Mouse (Mus musculus) forebrain, embryonic 16.5 days (tissue): ENCODE results near the gene Snph. TPM values are rescaled to one million over a fixed set of nuclear protein-coding genes. Genes with fewer than 3 reads are reported as not detected.
A peak's percentile ranks its signal among the peaks of the same experiment; 100 is the strongest.

Experiments used
- ATAC-seq: fragments of 200-750 bp; cut with Nextera tagmentation; 2 replicates; pipeline ENCODE4 v1.8.0; 2017; ENCODE audit warnings: mild to moderate bottlenecking, moderate library complexity
- H3K27ac ChIP-seq: fragments of 300-500 bp; sonication (generic); 2 replicates; pipeline ENCODE4 v1.5.1; 2014; ENCODE audit warnings: low read length, control low read depth
- H3K27me3 ChIP-seq: fragments of 300-500 bp; sonication (generic); replicated peaks from 2 replicates; pipeline ENCODE4 v1.6.1; 2014; ENCODE audit warnings: low read length; ENCODE audit not compliant: control insufficient read depth, insufficient read depth
- H3K36me3 ChIP-seq: fragments of 300-500 bp; sonication (generic); 2 replicates; pipeline ENCODE4 v1.6.1; 2014; ENCODE audit not compliant: control insufficient read depth, insufficient read depth
- H3K4me1 ChIP-seq: fragments of 300-500 bp; sonication (generic); replicated peaks from 2 replicates; pipeline ENCODE4 v1.6.1; 2014; ENCODE audit warnings: low read length; ENCODE audit not compliant: control insufficient read depth, insufficient read depth
- H3K4me2 ChIP-seq: fragments of 300-500 bp; sonication (generic); 2 replicates; pipeline ENCODE4 v1.6.1; 2014; ENCODE audit warnings: mild to moderate bottlenecking, low read length, control low read depth
- H3K4me3 ChIP-seq: fragments of 300-500 bp; sonication (generic); replicated peaks from 2 replicates; pipeline ENCODE4 v1.5.1; 2014; ENCODE audit warnings: mild to moderate bottlenecking, low read length, control low read depth
- H3K9ac ChIP-seq: fragments of 300-500 bp; sonication (generic); replicated peaks from 2 replicates; pipeline ENCODE4 v1.6.1; 2014; ENCODE audit warnings: low read depth, low read length, control low read depth
- H3K9me3 ChIP-seq: fragments of 300-500 bp; sonication (generic); 2 replicates; pipeline ENCODE4 v1.6.1; 2016; ENCODE audit warnings: low read length; ENCODE audit not compliant: control insufficient read depth
- WGBS: fragments of 180-500 bp; shearing (Covaris S2); extraction: QIAGEN DNeasy Blood & Tissue Kit; methylation state at CpG from one replicate; pipeline ENCODE4 v1.1.7; 2014; 5-methylcytosine and 5-hydroxymethylcytosine counted together
- polyA plus RNA-seq: library from polyadenylated mRNA; unstranded; fragments of >200 nt; fragmentation: Nextera tagmentation; extraction: Ambion mirVana; gene quantifications from 2 replicates; pipeline ENCODE4 v1.2.1, GENCODE M21; 2015

The Snph gene
- 9.2 and 14.8 TPM in 2 replicates for polyA plus RNA-seq

DNA sequence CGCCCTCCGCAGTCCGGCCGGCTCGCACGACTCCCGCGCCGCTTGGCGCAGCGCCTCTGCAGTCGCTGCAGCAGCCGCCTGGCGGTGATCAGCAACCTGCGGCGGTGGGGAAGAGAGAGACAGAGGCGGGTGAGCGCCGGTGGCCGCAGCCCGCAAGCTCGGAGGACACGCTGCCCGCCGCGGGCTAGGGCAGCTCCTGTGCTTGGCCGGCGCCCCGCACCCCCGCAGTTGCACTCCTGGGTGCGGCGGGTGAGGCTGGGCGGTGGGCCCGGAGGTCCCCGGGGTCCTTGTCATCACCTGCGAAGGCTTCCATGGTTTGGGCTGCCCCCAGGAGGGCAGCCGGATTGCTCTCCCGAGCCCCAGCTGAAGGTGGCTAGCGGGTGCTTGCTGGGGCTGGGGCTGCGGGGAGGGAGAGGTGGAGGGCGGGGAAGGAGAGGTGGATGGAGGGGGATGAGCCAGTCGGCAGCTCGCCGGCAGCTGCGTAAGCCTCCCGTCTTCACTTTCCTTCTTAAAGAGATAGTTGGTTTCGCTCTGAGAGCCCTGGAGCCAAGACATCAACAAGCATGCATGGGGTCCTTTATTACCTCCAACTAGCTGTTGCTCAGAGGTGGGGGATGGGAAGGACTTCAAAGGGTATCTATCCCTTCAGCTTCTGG, at the start of gene Snph:
Gene Snph (minus strand): TSS at position 435 of the 656 bp plus-strand sequence.
- Histone ChIP-seq H3K4me2 (peak within 1 kb of the TSS; percentile 85), H3K4me3 (peak within 1 kb of the TSS; percentile 65), H3K4me1 (peaks cover 13% of the 10 kb centered on the region), H3K27me3 (no peaks in the 10 kb centered on the region), H3K9me3 (no peaks in the 10 kb centered on the region), H3K9ac (peak within 1 kb of the TSS; percentile 81), H3K27ac (peak within 1 kb of the TSS; percentile 64), H3K36me3 (no peaks in the 10 kb centered on the region)
- peak; percentile 83 for ATAC-seq
- WGBS = under 1% methylated on average over 47 of the region's 47 CpGs

DNA sequence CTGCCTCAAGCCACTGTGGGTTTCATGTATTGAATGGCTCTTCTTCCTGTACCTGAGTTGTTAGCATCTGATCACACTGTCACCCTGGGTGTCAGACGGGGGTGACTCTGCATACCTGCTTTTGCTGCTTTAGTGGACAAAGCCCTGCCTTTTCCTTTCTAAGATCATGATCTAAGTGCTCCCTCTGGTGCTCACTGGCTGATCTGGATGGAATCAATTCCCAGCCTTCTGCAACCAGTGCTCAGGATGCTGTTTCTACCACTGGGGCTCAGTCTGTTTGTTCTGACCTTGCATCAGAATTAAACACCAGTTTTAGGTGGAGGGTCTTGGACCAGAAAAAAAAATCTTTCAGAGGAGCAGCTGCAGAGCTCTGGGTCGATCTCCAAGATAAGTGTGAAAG, 43.8 kb upstream of the Snph start:
- WGBS = 64% methylated on average over 2 of the region's 2 CpGs
- no peak for ATAC-seq
- Histone ChIP-seq H3K36me3 (no peaks in the 10 kb centered on the region), H3K9ac (no peak overlapping the region), H3K27ac (no peak overlapping the region), H3K4me2 (no peak overlapping the region), H3K9me3 (no peaks in the 10 kb centered on the region), H3K4me1 (no peaks in the 10 kb centered on the region), H3K27me3 (no peaks in the 10 kb centered on the region), H3K4me3 (no peak overlapping the region)

DNA sequence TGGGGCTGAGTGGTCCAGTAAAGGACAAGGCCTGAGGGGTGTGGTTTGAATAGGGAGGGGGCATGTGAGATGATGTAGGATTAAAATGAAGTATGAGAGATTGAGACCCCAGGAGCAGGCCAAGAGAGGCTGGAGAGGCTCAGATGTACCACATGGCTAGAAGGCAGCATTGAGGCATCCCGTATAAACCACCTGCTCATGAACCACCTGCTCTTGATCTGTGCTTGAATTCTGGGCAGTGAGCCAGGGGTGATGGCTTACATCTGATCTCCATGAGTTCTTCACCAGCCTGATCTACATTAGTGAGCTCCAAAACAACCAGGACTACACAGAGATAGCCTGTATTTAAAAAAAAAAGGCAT, 38.6 kb upstream of the Snph start:
- Histone ChIP-seq H3K4me3 (no peak overlapping the region), H3K9me3 (no peaks in the 10 kb centered on the region), H3K27ac (no peak overlapping the region), H3K4me2 (no peak overlapping the region), H3K36me3 (no peaks in the 10 kb centered on the region), H3K27me3 (no peaks in the 10 kb centered on the region), H3K9ac (no peak overlapping the region), H3K4me1 (no peaks in the 10 kb centered on the region; the same call in 1 of the 2 replicates)
- no peak for ATAC-seq
- 54% methylated on average over 1 of the region's 1 CpGs for WGBS

DNA sequence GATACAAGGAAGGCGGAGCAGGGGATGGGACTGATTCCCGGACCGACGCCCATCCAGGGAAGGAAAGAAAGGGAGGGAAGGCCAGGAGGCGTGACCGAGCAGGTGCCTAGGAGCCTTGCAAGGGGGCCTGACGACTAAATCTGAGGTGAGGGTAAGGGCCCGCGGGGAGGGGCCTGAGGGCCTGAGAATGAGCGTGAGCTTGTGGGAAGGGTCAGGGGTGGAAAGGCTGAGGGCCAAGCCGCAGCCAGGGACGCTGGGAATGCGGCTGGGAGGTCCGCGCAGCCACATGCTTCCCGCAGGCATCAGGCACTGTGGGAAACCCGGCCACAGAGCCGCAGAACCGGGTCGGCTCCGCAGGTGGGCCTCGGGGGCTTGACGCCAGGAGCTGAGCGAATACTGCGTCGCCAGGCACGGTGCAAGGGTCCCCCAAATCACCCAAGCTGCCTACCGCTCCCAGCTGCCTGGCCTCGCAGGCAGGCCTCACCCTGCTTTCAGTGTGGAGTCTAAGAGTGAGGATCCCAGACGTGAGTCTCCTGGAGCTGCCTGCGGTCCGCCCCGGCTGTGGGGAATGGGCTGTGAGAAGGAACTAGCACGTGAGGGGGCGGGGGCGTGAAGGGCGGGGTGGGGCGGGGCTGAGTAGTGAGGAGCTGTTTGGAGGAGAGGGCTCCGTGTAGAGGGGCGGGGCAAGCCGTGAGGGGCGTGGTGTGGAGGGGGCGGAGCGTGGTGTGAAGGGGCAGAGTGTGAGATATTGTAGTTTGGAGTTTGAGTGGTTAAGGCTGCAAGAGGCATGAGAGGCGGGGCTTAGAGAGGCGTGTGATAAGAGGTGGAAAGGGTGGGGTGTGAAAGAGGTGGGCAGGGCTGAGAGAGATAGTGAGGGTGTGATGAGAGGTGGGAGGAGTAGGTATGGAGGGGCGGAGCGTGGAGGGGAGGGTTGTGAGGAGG, 37.9 kb upstream of the Snph start:
- H3K4me1 ChIP-seq = no peaks in the 10 kb centered on the region; the same call in 1 of the 2 replicates
- ATAC-seq = peak; percentile 20; the same call in 1 of the 2 replicates
- peak overlapping the region; percentile 26 for H3K4me2 ChIP-seq
- H3K9ac ChIP-seq = no peak overlapping the region
- H3K36me3 ChIP-seq = no peaks in the 10 kb centered on the region
- no peak overlapping the region for H3K27ac ChIP-seq
- H3K4me3 ChIP-seq = no peak overlapping the region
- 42% methylated on average over 48 of the region's 48 CpGs for WGBS
- H3K9me3 ChIP-seq = no peaks in the 10 kb centered on the region
- H3K27me3 ChIP-seq = no peaks in the 10 kb centered on the region

DNA sequence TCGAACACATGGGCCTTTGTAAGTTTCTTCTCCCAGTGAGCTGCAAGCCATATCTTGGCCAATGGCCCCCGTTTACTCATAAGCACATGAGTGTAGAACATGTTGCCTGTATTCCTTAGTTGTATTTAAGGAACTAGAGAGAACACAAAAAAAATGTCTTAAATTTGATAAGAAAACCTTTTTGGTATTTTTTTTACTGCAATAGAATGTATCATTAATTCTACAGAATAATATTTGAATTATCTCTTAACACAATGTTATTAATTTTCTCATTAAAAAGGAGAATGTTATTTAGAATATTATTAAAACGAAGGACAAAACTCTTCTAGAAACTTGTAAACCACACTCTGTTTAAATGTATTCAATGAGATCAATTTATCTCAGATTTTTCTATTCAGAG, 36.0 kb upstream of the Snph start, which contains the start of gene Rad21l:
Gene Rad21l (minus strand): TSS at position 101 of the 400 bp plus-strand sequence.
- H3K4me2 ChIP-seq = no peak within 1 kb of the TSS
- WGBS = 70% methylated on average over 3 of the region's 3 CpGs
- no peaks in the 10 kb centered on the region; the same call in 1 of the 2 replicates for H3K4me1 ChIP-seq
- H3K36me3 ChIP-seq = no peaks in the 10 kb centered on the region
- ATAC-seq = no peak
- H3K9ac ChIP-seq = no peak within 1 kb of the TSS
- no peaks in the 10 kb centered on the region for H3K27me3 ChIP-seq
- no peak within 1 kb of the TSS for H3K4me3 ChIP-seq
- no peak within 1 kb of the TSS for H3K27ac ChIP-seq
- no peaks in the 10 kb centered on the region for H3K9me3 ChIP-seq

DNA sequence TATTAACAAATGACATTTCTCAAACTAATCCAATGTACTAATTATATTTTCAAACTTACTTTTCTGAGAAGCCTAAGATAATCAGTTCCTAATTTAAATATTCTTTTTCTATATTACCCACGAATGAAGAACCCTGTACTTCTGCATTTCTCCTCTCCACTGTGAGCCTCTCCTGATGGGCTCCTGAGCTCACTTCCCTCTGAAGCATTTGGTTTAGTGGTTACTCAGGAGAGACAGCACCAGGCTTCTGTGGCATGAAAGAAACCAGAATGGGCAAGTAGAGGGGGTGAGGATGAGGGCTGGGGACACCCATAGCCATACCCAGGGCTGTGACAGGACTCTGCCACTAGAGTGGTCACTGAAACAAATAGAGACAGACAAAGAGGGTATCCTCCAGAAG, 19.7 kb upstream of the Snph start:
- Histone ChIP-seq H3K4me1 (no peaks in the 10 kb centered on the region), H3K9ac (no peak overlapping the region), H3K9me3 (no peaks in the 10 kb centered on the region), H3K36me3 (no peaks in the 10 kb centered on the region), H3K4me3 (no peak overlapping the region), H3K27me3 (no peaks in the 10 kb centered on the region), H3K4me2 (no peak overlapping the region), H3K27ac (no peak overlapping the region)
- no peak for ATAC-seq
- 74% methylated on average over 1 of the region's 1 CpGs for WGBS

DNA sequence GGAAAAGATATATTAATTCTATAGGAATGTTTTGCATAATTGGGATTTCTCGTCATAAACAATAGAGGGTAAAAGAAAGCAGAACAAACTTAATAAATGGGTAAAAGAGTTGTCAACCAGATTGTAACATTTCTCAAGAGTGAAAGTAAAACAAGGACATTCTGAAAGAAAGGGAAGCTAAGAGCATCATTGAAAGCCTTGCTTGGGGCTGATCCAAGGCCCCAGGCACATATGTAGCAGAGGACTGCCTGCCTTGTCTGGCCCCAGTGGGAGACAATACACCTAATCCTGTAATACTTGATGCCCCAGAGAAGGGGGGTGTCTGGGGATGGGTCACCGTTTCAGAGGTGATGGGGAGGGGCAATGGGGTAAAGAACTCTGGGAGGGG, 3.6 kb upstream of the Snph start:
- ATAC-seq = no peak
- no peaks in the 10 kb centered on the region for H3K9me3 ChIP-seq
- 36% methylated on average over 2 of the region's 2 CpGs for whole genome bisulfite sequencing
- H3K27ac ChIP-seq = no peak overlapping the region
- no peaks in the 10 kb centered on the region for H3K36me3 ChIP-seq
- H3K9ac ChIP-seq = no peak overlapping the region
- H3K4me1 ChIP-seq = peaks cover 13% of the 10 kb centered on the region
- no peaks in the 10 kb centered on the region for H3K27me3 ChIP-seq
- no peak overlapping the region for H3K4me3 ChIP-seq
- no peak overlapping the region for H3K4me2 ChIP-seq

DNA sequence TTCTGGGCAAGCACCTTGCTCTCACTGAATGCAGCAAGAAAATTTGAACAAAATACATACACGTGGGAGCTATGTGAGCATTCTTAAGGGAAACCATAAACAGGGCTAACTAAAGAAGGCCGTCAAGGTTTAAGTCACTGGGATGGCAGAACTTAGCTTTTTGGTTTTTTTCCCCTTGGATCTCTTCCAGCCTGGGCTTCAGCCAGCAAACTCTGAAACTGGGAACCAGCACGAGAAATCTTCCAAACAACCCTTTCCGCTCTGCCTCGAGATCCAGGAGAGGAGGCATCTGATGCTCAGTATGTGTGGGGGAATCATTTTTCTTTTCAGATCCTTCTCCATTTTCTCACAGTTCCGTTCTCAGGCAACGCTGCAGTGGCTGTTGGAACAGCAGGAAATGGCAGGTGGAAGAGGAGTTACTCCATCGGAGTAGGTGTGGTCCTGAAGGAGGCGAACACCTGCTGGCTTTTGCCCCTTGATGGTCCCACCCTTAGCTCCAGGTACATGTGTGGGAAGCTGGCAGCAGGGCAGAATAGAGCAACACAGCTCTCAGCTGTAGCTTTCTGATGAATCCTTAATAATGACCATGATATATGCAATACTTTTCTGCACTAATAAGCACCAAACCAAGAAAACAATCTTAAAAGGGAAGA, 3.1 kb upstream of the Snph start:
- Histone ChIP-seq H3K9me3 (no peaks in the 10 kb centered on the region), H3K27me3 (no peaks in the 10 kb centered on the region), H3K4me1 (peaks cover 13% of the 10 kb centered on the region), H3K9ac (no peak overlapping the region), H3K27ac (no peak overlapping the region), H3K4me2 (no peak overlapping the region), H3K4me3 (no peak overlapping the region), H3K36me3 (no peaks in the 10 kb centered on the region)
- ATAC-seq = no peak
- WGBS = 52% methylated on average over 9 of the region's 9 CpGs

DNA sequence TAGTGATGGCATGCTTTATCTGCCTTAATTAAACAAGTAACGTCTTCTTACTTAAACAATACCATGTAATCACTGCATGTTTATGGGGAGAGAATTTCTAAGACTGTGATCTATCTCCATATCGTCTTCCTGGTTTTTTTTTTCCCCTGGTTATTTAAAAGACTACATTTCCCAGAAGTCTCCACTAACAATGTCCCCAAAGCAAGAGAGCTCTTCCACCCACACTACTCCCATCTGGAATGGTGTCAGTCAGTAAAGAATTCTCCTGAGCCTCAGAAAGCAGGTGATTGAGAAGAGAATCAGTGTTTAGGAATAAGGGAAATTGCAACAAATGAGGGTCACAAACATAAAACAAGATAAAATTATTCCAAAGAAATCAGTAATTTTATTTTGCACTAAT, 2.5 kb upstream of the Snph start:
- H3K9me3 ChIP-seq = no peaks in the 10 kb centered on the region
- peak; percentile 32; the same call in 1 of the 2 replicates for ATAC-seq
- 30% methylated on average over 2 of the region's 2 CpGs for WGBS
- no peak overlapping the region for H3K4me2 ChIP-seq
- no peaks in the 10 kb centered on the region for H3K27me3 ChIP-seq
- H3K9ac ChIP-seq = no peak overlapping the region
- H3K27ac ChIP-seq = no peak overlapping the region
- peaks cover 13% of the 10 kb centered on the region for H3K4me1 ChIP-seq
- H3K36me3 ChIP-seq = no peaks in the 10 kb centered on the region
- H3K4me3 ChIP-seq = no peak overlapping the region
